Mouse (Mus musculus) MEL (cell line): Measurements from ENCODE around the gene Frmd4b.

Source experiments
- E2F4 ChIP-seq: IDR thresholded peaks from 2 replicates; pipeline ENCODE4 v1.6.1; 2011; ENCODE audit warnings: low read depth, low read length, improper control_type of control experiment, borderline replicate concordance
- ELF1 ChIP-seq: IDR thresholded peaks from 2 replicates; pipeline ENCODE4 v1.6.1; 2014; ENCODE audit warnings: low read depth, mild to moderate bottlenecking, inconsistent platforms, low read length, improper control_type of control experiment, moderate library complexity
- EP300 ChIP-seq, 2 experiments: IDR thresholded peaks; 2 replicates each; pipeline ENCODE4 v1.6.1; 2011; ENCODE audit warnings: improper control_type of control experiment in 2 of 2, low read length in 2 of 2, low read depth in 1 of 2, mild to moderate bottlenecking in 1 of 2
- MAFK ChIP-seq: IDR thresholded peaks from 2 replicates; pipeline ENCODE4 v1.6.1; 2011; ENCODE audit warnings: low read depth, mild to moderate bottlenecking, low read length, improper control_type of control experiment, borderline replicate concordance
- NRF1 ChIP-seq: IDR thresholded peaks from 2 replicates; pipeline ENCODE4 v1.6.1; 2014; ENCODE audit warnings: low read depth, mild to moderate bottlenecking, inconsistent platforms, low read length, improper control_type of control experiment, moderate library complexity; ENCODE audit not compliant: poor library complexity, insufficient read depth, severe bottlenecking
- POLR2A ChIP-seq, 2 experiments: IDR thresholded peaks; 2 replicates each; pipeline ENCODE4 v1.6.1; 2011 to 2012; ENCODE audit warnings: low read length in 2 of 2, mild to moderate bottlenecking in 2 of 2, control low read depth in 1 of 2, improper control_type of control experiment in 1 of 2, low read depth in 1 of 2, moderate library complexity in 1 of 2; ENCODE audit not compliant: control insufficient read depth in 1 of 2, insufficient read depth in 1 of 2, poor library complexity in 1 of 2

DNA sequence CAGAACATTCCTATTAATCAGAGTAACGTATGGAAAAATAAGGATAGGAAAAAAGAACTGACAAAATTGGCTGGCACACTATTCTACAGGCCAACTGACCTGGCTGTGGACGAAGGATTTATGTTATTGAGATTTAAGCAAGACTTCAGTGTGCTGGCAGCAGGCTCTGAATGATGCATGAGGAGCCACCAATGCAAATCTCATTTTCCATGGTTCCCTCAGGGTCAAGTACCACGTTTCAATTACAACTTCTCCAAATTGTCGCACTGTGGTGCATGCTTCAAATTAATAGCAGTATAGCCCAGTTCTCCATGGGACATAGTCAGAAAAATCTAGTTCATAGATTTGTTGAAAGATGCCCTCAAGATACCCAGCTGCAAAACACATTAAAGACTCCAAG is 50.6 kb downstream of the Frmd4b start:
- no peak for TF ChIP-seq ELF1
- TF ChIP-seq EP300 (IDR thresholded peaks at IDR 0.05; ENCODE audit: low read depth in 1 of 2, low read length in 2 of 2): no peak
- no peak for TF ChIP-seq E2F4
- no peak for TF ChIP-seq NRF1
- no peak for TF ChIP-seq MAFK
- no peak for TF ChIP-seq POLR2A (IDR thresholded peaks at IDR 0.05; ENCODE audit: control insufficient read depth in 1 of 2, insufficient read depth in 1 of 2, low read depth in 1 of 2, low read length in 2 of 2, poor library complexity in 1 of 2)
